Mouse (Mus musculus): ENCODE measurements at regions not wholly inside any gene's neighbourhood (a gene's known extent, or its start where the extent isn't known, plus 50 kb on each side); places are given as distances from the start of the nearest gene placed in this dataset.
A peak's percentile ranks its signal among the peaks of the same experiment; 100 is the strongest.

DNA sequence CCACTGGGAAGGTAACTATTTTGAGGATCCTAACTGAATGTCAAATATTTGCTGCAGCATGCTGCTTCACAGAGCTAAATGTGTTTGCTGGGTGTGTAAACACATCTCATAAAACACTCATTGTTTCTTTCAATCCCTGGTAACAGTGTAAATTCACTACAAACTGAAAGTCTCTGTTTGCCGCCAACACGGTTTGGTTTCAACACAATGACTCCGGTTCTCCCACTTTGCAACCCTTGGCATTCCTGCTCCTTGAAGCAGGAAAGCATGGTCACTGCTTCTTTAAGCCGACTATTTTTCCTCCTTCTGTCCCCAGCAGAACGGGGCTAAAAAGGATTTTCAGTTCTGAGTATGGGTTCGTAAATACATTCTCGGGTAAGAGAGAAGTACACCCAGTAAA lies 328.3 kb downstream of the Klf6 start:
- no peak for DNase-seq

DNA sequence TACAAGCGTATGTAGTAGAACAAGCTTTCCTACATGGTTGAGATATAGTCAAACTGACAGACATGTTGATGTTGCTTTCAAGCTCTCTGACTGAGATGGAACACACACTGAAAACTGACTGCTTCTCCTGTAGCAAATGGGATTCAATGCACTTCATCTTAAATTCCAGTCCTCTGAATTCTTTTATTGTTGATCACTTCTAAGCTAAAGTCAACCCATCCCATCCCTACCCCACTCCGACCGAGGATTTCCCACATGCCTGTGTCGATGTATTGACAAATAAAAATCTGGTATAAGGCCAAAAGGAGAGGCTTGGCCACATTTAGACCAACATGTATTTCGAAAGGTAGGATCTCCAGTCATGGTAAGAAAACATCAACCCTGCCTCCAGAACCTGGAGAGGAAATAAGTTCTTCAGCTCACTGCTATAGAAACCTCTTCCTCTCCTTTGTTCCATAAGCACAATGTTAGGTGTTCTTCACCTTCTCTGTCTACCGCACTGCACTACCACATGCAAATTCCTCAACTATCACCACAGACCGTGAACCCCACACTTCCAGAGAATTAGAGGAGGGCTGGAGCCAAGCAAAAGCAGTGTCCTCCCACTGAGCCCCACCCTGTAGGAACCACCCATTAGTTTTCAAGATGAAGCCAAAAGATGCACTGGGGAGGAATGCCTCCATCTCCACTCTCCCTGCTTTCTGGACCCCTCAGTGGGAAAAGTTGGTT lies 330.1 kb downstream of the Klf6 start:
- no peak for DNase-seq

DNA sequence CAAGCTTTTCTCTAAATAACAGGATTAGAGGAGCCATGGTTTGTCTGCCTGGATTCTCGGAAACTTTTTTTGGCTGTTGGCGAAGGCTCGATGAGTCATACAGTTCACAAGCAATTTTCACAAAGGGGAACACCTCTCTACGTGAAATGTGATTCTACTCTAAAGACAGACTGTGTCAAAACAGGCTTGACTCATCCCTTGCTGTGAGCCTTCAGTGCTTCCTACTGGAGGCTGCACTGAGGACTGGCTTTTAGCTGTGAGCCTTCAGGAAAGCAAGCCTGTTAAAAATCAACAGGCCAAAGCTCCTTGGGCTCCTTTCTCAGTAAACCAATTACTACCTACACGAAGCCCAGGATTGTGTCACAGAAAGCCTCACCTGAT lies 330.6 kb downstream of the Klf6 start:
- peak; percentile 19 to 39 for DNase-seq

DNA sequence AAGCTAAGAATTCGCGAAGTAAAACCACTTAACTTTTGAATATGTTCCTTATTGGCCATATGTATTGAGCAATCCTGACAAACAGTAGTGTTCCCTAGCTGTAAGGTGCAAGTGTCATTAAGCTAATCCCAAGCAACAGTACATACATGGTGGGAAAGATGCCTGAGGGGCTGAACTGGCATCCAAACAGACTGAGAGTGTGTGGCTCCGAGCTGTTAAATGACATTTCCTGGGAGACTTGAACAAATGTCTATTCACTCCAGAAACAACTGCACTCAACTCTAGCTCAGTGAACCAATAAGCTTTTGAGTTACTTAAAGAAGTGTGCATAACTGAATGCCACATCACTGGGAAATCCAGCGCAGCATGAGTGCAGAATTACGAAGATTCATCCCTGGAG lies 335.4 kb downstream of the Klf6 start:
- no peak for DNase-seq

DNA sequence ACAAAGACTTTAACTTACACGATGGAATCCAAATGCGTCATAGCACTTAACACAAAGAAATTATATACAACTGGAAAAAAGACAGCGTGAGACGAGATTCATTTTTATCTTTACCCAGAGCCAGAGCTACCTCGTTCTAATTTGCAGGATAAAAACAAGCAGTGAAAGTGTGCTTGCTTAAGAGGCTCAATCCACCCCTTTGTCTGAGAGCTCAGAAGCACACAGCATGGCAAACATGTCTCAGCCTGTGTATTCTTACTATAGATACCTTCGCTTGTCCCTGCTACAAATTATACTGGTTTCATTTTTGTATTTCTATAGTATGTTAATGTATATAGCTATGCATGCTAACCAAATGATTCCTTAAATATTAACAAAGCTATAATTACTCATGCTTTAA lies 337.8 kb downstream of the Klf6 start:
- DNase-seq = no peak

DNA sequence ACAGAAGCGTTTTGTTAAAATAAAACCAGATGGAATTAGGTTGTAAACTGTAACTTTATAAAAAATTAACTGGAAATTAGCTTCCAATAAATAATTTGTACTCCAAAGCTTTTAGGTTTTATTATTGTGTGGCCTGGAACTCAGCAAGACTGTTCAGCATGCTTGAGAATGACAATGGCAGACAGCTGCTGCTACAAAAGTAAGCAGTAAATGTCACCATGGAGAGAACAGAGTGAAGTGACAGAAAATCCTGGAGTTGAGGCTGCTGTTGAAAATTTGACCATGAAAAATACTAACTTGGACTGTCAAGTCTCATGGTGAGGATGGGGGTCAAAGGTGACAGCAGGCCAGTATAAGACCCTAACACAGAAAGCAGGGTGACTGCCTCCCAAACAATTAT lies 340.2 kb downstream of the Klf6 start:
- no peak for DNase-seq

DNA sequence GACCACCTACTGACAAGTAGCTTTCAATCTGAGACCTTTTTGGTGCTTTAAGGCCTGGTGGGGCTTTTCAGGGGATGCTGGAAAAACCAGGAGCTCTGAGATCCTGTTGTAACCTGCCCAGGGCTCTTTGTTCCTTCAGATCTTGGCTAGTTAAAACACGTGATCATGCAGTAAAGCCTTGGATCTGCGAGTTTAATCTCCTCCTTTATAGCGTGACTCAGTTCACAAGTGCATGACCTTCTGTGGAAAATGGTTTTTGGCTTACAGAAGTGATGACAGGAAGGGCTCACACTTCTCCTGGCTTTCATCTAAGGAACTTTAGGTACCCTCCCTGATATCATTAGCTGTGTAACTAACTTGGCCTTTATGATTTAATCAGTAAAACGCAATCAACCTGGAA lies 343.1 kb upstream of the Pitrm1 start:
- DNase-seq = no peak

DNA sequence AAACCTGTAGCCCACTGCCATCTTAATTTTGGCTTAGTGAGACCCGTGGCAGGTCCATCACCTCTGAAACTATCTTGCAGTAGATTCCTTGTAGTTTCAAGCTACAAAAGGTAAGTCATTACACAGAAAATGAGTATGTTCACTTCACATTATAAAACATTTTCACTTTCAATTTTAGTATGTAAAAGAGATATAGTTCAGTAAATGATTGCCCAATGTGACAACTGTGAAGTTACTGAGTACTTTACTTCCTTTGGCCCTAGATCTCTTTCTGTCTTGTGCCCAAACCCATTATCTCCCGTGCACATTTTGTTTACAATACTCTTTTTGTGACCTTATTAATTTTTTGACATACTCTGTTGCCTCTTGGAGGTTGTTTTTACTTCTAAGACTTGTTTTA lies 335.4 kb upstream of the Pitrm1 start:
- DNase-seq = no peak

DNA sequence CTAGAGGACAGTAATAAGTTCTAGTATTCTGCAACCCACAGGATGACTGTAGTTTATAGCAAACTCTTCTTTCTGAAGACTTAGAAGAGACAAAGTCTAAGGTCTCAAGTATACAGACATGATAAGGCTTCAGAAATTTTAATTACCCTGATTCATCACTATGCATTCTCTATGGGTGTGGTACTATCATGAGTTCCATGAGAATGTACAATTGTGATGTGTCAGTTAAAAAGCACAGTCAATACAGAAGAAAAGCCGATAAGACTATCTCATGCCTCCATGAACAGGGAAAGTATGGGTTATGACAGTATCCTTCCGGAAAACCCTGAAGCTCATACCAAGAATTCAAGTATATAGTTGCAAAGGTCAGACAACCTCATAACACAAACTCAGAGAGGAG lies 333.8 kb upstream of the Pitrm1 start:
- no peak for DNase-seq

DNA sequence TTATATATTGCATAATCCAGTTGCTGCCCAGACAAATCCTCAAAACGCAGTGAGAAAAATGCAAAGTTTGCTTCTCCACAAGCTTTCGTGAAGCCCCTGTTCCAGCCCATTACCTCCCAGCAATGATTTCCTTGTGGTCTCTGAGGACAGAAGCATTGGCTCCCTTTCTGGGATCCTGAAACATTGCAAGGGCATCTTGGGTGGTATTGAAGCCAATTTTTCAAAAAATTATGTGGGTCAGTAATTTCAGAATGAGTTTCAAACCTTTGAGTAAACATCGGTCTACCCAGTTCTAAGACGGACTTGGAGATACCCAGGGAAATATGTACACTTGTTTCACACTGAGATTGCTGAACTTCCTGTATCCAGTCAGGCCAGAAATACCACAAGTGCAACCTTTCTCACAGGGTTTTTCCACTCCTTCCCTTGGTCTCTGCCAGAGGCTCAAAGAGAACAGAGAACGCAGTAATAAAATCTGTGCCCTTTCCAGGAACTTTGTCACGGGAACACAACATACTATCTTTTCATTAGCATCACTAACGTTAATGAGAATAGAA lies 321.8 kb upstream of the Pitrm1 start:
- peak in 1 of 2 experiments; percentile 8 for DNase-seq

DNA sequence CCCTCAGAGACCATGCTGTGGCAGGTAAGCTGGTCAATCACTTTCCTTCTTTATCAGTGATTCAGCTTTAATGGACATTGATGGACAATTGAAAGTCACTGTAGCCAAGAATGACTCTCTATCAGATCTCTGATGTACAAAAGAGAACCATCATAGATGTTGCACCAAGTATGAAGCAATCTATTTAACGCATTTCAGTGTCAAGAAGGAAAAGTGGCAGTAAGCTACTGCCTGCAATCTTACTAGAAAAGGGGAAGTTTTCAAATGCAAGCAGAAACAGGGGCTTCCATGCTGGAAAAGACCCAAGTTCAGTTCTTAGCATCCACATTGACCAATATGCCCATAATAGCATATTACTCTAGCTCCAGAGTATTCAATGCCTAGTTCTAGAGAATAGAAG lies 319.7 kb upstream of the Pitrm1 start:
- no peak for DNase-seq

DNA sequence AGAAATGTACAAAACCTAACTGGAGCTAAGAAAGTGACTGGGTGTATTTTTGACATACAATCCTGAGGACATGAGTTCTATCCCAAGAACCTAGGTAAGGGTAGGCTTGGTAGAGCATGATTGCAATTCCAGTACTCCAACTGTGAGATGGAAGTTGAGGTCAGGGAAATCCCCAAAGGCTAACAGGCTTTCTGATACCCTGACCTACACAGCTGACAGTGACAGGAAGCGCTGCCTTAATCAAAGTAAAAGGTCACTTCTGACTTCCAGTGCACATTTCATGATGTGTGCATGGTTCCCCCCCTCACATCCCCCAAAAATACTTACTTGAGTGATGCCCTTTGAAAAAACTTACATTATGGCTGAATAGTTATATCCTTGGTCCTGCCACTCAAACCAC lies 312.6 kb upstream of the Pitrm1 start:
- no peak for DNase-seq

DNA sequence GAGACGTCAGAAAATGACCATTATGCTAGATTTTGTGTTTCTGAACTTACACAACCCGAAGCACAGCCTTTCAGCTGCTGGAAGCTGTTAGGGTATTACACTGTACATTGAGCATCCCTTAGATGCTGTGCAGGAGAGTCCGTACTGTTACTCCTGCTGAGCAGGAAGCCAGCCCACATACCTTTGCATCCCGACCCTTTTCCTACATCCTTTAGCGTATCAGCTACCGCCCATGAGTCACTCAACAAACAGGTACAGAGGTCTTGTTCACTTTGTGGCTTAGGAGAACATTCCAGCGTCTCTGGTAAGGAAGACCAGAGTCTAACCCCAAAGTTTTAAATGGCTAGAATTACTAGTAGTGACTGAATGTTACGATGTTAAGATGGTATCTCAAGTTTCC lies 311.4 kb upstream of the Pitrm1 start:
- DNase-seq = no peak

DNA sequence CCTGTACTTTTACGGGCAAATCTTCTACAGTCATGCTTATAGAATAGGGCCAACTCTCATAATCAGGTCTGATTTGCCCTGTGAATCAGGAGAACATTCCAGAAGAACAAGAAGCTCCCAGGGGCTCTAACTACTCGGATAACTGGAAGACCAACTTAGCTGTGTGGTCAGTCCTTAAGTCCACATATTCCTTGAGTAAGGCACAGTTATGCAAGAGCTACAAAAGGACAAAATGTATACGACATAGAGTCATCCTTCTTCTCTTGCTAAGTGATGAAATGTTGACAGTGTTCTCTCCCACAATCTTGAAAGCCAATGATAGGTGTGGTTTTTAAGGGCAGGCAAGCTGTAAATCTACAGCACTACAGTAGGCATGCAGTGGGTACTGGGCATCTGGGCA lies 310.7 kb upstream of the Pitrm1 start:
- no peak for DNase-seq

DNA sequence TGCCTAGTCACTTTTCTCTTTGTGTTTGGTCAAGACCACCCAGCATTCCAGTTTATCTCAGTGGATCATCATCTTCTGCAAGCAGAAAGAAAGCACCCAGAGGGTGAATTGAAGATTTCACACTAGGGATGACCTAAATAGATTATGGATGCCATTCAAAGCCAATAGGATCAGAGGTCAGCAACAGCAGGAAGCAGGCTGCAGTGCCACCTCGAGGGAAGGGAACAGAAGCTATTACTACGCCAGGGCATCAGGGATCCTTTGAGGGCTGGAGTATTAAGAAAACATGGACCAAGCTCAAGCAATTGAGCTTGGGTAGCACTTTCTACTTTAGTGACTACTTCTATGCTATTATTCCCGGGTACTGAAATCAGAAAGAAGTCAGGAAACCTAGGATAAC lies 307.1 kb upstream of the Pitrm1 start:
- peak in 1 of 2 experiments; percentile 9 for DNase-seq

DNA sequence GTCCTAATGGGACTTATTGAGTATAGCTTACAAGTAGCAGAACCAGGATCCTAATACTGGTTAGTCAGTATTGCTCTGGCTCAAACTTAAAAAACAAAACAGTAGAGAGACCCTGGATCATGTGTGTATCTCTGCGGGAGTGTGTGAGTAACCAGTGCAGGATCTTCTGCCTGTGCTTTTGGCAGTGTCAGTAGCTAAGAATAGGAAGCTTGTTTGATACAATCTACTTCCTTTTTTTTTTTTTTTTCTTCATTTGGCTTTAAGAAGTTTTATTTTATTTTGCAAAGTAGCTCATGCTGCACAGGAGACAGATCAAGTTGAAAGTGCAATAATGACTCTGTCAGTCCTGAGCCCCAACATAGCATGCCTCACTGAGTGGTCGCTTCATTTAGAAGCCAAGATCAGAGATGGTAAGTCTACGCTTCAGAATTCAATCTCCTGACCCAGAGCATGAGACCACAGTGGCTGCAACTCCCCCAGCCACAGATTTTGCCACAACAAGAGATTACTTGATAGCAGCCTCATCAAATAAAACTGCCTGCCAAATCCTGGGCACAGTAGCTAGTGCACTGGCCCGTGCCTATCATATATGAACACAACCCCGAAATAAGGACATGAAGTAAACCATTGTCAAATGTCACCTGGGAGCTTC lies 306.4 kb upstream of the Pitrm1 start:
- no peak for DNase-seq

DNA sequence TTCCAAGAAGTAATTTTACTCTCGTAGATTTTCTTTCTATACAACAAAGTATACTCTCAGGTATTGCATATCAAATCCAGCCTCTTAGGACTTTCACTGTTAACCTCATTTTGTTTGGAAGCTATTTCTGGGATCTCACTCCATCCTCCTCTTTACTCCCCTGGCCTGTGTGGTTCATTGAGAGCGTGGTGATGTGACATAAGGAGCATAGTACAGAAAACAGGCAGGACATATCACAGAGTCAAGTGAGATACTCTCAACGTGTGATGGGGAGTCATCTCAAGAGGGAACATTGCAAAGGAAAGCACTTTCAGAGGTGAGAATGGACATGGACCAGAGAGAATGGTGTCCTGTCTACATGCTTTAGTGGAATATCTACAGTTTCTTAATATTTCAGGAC lies 297.8 kb upstream of the Pitrm1 start:
- DNase-seq = no peak

DNA sequence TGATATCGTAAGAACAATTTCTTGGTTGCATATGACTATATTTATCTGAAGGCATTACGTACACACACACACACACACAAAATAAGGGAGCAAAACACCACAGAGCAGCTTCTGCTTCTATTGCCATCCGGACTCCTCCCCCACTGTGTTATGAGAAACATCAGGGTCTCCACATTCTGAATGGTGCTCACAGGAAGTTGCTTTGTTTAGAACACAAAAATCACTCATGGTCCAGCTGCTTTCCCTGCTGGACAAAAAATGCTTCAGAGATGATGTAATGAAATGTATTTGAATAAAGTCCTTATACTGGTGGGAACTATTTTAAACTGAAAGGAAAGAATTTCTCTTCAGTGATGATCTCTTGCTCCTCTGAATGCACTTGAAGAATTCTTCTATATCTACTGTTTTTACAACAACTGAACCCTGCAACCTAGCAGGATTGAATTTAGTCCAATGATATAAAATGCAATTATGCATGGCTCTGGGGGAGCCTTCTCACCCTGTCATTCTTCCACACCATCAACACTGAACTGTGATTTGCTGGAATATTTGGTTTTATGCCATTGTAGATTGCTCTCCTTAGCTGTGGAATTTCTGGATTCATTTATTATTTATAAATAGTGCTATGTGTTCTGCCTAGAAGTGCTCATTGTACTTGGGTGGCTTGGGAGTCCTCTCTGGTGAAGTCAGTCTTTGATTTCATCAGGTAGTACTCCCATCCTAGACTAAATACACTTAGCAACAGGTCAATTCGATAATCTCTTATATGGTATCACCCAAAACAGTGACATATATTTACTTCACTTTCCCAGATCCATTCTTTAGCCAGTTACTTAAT lies 296.7 kb upstream of the Pitrm1 start:
- no peak for DNase-seq

DNA sequence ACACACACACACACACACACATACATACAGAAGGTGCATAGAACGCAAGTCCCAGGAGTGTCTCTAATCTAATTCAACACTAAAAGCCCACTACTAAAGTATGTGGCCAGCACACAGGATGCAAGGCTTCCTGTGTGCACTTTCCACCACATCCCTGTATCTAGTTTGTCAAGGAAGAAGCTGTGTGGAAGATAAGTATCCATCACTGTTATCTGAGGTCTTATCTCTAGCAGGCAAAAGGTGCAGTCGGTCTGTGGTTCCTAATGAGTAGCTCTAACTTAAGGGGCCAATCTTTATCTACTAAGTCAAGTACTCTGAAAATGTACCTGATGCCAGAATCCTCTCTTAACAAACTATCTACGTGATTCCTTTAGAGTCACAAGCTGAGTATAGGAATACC lies 295.8 kb upstream of the Pitrm1 start:
- DNase-seq = no peak

DNA sequence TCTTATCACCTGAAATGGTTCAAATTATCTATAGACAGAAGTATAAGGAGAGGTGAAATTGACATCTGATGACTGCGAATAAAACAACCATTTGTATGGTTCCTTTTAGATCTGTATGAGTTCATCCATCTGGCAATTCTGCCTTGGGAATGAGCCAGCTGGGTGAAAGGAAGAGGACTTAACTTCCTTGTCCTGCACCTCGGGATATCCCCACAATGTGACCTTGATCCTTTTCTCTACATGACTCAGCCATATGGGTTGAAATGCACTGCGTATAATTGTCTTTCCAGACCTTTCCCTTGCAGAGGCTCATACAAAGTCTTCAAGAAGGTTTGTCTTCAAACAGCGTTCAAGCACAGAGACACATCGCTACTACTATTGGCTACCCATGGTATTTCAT lies 292.6 kb upstream of the Pitrm1 start:
- DNase-seq = no peak

DNA sequence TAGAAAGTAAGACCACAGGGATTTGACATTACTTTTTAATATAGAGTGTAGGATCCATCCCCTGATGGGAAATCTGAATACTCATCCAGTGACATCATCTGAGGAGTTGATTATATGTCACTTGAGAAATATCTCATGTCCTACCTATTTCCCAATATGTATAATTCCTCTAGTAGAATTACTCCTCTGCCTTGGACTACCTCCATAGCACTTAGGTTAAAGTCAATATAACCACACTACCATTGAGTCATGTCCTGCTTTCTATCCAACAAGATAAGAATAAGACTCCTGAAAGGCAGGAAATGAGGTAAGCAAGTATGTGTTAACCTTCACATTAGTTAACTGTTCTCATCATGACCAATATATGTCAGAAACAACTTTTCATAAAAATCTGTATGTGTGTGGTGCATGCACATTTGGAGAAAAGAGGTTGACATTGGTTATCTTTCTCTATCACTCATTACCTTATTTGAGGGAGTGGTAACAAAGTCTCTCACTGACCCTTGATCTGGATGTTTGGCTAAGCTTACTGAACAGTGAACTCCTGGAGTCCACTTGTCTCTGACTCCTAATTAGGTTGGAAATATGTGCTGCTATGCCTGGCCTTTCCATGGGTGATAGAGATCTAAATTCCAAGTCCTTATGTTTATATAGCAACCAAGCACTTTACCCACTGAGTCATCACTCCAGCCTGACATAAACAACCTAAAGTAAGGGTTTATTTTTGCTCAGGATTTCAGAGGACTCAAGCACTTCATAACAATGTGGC lies 292.0 kb upstream of the Pitrm1 start:
- DNase-seq = peak in 1 of 2 experiments; percentile 49

DNA sequence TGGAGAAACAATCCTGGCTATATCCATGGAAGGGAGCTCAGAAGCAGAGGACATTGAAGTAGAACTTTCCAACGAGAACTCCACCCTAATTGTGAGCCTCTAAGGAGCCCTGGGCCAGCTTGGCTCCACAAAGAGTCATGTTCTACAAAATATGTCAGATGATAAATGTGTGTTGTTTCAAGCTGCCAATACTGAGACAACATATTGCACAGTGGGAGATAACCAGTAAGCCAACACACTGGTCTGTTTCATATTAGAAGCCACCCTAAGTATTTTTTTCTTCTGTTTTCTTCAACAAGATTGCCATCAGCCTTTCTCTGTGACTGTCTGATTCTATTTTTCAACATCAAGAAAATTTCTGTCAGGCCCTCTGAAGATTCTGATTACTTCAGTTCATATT lies 289.5 kb upstream of the Pitrm1 start:
- DNase-seq = no peak

DNA sequence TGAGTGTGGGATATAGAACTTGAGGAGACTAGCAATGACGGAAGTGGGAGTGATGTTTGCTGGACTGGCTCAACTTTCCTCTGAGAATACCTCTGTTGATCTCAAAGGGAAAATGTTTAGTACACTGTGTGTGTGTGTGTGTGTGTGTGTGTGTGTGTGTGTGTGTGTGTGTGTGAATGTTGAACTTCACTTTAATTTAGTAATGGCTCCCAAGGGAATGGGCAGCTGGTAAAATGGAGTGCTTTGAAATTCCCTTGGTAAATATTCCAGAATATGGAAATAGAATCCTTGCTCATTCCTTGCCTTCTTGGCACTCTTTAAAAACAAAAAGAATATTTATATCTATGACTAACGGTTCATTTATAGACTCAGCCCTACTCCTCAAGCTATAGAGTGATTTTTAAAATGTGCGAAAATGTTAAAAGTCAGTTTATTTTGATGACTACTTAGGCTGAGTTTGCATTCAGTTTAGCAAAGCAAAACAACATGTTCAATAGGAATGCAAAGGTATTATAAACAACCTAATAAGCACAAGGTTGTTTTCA lies 287.6 kb upstream of the Pitrm1 start:
- DNase-seq = no peak

Data from kidney, postnatal 36 days (tissue).